Mouse (Mus musculus): ENCODE results near the gene Fbxo11.
"Not testable (repeated sequence)": the region's sequence is repeated elsewhere in the genome, so short reads cannot be mapped to it uniquely, and the experiment has no call there.

Fbxo11 gene

DNA sequence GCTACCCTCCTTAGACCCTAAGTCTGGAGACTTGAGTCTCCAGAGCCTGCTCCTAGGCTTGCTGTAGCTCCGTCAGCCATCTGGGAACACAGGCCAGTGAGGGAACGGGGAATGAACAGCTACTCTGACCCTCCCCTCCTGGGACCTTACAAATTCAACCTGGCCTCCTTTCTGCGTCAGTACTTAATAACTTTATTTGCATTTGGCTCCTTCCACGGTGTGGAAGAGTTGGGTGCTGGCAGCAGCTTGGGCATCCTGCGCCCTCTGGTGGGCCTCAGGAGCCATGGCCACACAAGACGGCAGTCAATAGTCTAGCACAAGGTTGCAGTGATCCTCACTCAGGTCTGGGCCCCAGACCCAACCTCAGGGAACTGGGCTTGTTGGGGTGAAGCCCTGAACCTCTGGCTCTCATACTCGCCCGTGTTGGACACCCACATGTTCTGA lies 96.6 kb downstream of the Fbxo11 start:
- CTCF ChIA-PET: interaction anchor here (0.5 kb wide), 1 partner anchor 98 kb away, joined by 3 read pairs; no protein-coding TSS in a partner anchor

- CTCF ChIA-PET: no interaction called here
Observed at GRCm38 (mm10) chr17:87963081-87964075, 101.7 kb downstream of the Fbxo11 start.

DNA sequence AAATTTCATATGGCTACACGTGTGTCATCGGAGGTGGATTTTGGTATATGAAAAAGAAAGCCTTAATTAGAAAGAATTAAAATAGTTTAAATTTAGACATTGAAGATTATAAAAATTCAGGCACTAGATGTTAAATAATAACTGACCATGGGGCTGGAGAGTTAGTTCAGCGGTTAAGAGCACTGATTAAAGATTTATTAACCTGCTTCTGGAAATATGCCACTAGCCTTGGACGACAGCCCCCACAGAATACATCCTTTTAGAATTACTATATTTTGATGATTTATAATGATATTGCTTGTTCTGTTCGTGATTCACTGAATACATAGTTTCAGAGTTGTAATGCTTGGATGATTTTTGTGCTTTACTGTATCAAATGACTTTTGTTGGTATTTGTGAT lies 105.2 kb downstream of the Fbxo11 start:
- CTCF ChIA-PET: not testable (repeated sequence)

DNA sequence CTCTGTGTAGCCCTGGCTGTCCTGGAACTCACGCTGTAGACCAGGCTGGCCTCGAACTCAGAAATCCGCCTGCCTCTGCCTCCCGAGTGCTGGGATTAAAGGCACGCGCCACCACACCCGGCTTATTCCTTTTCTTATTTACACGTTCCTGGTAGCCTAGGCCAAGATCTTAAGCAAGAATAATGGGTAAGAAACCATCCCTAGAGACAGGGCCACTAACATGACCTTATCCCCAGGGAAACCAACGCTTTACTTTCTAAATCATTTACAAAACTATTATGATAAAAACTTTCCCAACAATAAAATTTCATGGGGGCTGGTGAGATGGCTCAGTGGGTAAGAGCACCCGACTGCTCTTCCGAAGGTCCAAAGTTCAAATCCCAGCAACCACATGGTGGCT lies 105.7 kb downstream of the Fbxo11 start:
- CTCF ChIA-PET: not testable (repeated sequence)

DNA sequence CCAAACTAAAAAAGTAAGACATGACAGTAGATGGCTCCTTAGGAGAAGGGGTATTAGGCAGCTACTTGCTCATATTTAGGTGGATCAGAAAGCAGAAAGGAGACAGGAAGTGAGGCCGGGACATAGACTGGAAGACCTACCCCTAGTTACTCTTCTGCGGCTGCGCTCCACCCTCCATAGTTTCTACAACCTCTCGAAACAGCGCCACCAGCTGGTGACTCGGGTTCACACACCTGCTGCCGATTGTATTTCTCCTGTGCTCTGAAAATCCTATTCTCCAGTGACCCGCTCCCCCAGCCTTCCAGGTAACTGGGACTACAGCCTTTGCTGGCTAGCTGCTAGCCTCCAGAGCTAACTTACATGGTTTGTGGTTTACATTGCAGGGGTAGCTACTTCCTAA lies 106.8 kb downstream of the Fbxo11 start:
- CTCF ChIA-PET: no interaction called here

- CTCF ChIA-PET: no interaction called here
Observed at GRCm38 (mm10) chr17:87957096-87957840, 107.8 kb downstream of the Fbxo11 start.

- CTCF ChIA-PET: interaction anchor here (0.7 kb wide), 1 partner anchor 49 kb away, joined by 9 read pairs; no protein-coding TSS in a partner anchor
Observed at GRCm38 (mm10) chr17:87954618-87955124, 110.4 kb downstream of the Fbxo11 start.

- CTCF ChIA-PET: interaction anchor here (0.7 to 1.1 kb wide), 2 partner anchors 16 to 56 kb away, joined by 3 to 4 read pairs; no protein-coding TSS in a partner anchor
Observed at GRCm38 (mm10) chr17:87948965-87949584, 116.0 kb downstream of the Fbxo11 start.

Measured in spleen, embryonic (tissue).